Mouse (Mus musculus) C2C12 (cell line): ENCODE data around the gene Cyp1b1.

Source experiments
- CTCF ChIP-seq: IDR thresholded peaks from one replicate; pipeline ENCODE4 v1.5.1; 2011; ENCODE audit not compliant: control insufficient read depth, insufficient read depth, insufficient read length
- MAX ChIP-seq: IDR thresholded peaks from one replicate; pipeline ENCODE4 v1.6.1; 2011; ENCODE audit warnings: mild to moderate bottlenecking, control low read depth
- USF1 ChIP-seq: IDR thresholded peaks from one replicate; pipeline ENCODE4 v1.6.1; 2011; ENCODE audit warnings: low read depth, mild to moderate bottlenecking, control low read depth, moderate library complexity

DNA sequence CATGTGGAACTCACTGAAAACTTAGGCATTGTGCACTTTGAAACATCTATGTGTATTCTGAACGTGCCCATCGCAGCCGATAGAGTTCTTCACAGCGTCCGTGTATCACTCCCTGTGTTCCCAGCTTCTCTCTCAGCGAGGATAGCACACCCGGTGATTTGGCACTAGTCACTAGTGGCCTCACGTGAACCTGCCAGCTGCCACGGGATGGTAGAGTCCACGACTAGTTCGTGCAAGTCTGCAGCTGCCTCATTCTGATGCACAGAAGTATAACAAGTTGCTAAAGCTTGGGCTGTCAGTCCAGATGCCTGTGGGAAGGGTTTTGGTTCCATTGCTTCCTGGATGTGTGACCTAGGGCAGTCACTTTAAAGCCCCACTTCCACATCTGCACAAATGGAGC lies 32.1 kb upstream of the Cyp1b1 start:
- TF ChIP-seq CTCF (no peak), USF1 (no peak), MAX (no peak)
